Mouse (Mus musculus): ENCODE results near the gene Ociad1.

Ociad1 gene

GRCm38 (mm10) chr5:73339779-73340722 lies 47.5 kb downstream of the Ociad1 start:
- DNase-seq, result no peak

- no peak for DNase-seq
These were observed 48.2 kb downstream of the Ociad1 start, which contains the start of gene Ociad2 for GRCm38 (mm10) chr5:73340723-73341235. Ociad2 (minus strand) TSS chr5:73341028.

- DNase-seq, result no peak
These were observed 50.2 kb downstream of the Ociad1 start for GRCm38 (mm10) chr5:73342701-73343355.

GRCm38 (mm10) chr5:73344310-73344709 lies 51.7 kb downstream of the Ociad1 start:
- no peak for DNase-seq

GRCm38 (mm10) chr5:73345254-73345653 lies 52.7 kb downstream of the Ociad1 start:
- DNase-seq, result no peak

- no peak for DNase-seq
These were observed 56.9 kb downstream of the Ociad1 start for GRCm38 (mm10) chr5:73349514-73349913.

GRCm38 (mm10) chr5:73351796-73352195 lies 59.2 kb downstream of the Ociad1 start:
- DNase-seq, result no peak

GRCm38 (mm10) chr5:73353519-73353918 lies 60.9 kb downstream of the Ociad1 start:
- no peak for DNase-seq

GRCm38 (mm10) chr5:73353978-73354377 lies 61.4 kb downstream of the Ociad1 start:
- no peak for DNase-seq

- no peak for DNase-seq
These were observed 62.8 kb downstream of the Ociad1 start for GRCm38 (mm10) chr5:73355393-73355792.

GRCm38 (mm10) chr5:73359134-73359751 lies 66.7 kb downstream of the Ociad1 start:
- no peak for DNase-seq

- DNase-seq, result no peak
These were observed 67.2 kb downstream of the Ociad1 start for GRCm38 (mm10) chr5:73359752-73360141.

GRCm38 (mm10) chr5:73360240-73360639 lies 67.7 kb downstream of the Ociad1 start:
- DNase-seq, result no peak

GRCm38 (mm10) chr5:73362338-73362737 lies 69.8 kb downstream of the Ociad1 start:
- DNase-seq, result no peak

- DNase-seq, result no peak
These were observed 70.2 kb downstream of the Ociad1 start for GRCm38 (mm10) chr5:73362791-73363190.
